Mouse (Mus musculus): ENCODE data around the gene Slc9a8.

DNA sequence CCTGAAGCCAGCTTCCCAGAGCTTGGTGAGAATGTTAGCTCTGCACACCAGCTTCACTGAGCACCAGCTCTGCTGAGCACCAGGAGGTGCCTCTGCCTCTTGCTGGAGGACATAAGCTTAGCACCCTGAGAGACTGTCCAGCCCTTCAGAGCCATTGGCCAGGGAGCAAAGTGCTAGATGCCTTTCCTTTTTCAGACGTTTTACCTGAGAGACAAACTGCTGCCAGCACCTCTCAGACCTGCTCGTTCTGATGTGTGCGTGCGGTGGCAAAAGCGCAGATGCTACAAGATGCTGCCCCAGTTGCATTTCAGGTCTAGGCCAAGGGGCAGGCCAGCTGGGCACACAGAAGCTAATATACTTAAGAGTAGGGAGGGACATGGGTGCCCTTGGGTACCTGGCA lies 54.1 kb downstream of the Slc9a8 start:
- TF ChIP-seq POLR2A (IDR thresholded peaks at IDR 0.05; ENCODE audit: low read depth, low read length) (no peak), CTCF (IDR thresholded peaks at IDR 0.05; ENCODE audit: extremely low read depth, insufficient read length, insufficient replicate concordance, low read depth, low read length) (no peak)

Data from small intestine, adult 2 months (tissue).